Mouse (Mus musculus) small intestine, adult 2 months (tissue): ENCODE results near the gene Tnks2. TPM values are rescaled to one million over a fixed set of nuclear protein-coding genes. Genes with fewer than 3 reads are reported as not detected.

Experiments used
- H3K27ac ChIP-seq: fragments of 200-500 bp; 2 replicates; pipeline ENCODE4 v1.5.1; 2012; ENCODE audit warnings: low read depth, low read length, control low read depth, inconsistent platforms; ENCODE audit not compliant: insufficient read depth
- H3K27me3 ChIP-seq: fragments of 200-500 bp; 2 replicates; pipeline ENCODE4 v1.6.1; 2012; ENCODE audit warnings: mild to moderate bottlenecking, moderate library complexity, low read length, inconsistent platforms; ENCODE audit not compliant: control insufficient read depth, insufficient read depth
- H3K36me3 ChIP-seq: fragments of 200-500 bp; 2 replicates; pipeline ENCODE4 v1.6.1; 2012; ENCODE audit warnings: mild to moderate bottlenecking, low read length, control low read depth, inconsistent platforms; ENCODE audit not compliant: control insufficient read depth, insufficient read depth
- H3K4me1 ChIP-seq: fragments of 200-500 bp; 2 replicates; pipeline ENCODE4 v1.6.1; 2012; ENCODE audit warnings: low read length, inconsistent platforms, mixed read lengths; ENCODE audit not compliant: control insufficient read depth, insufficient read depth, insufficient read length
- H3K4me3 ChIP-seq: fragments of 200-500 bp; 2 replicates; pipeline ENCODE4 v1.5.1; 2012; ENCODE audit warnings: low read depth, mild to moderate bottlenecking, control low read depth, inconsistent platforms, low read length, moderate library complexity
- CTCF ChIP-seq: fragments of 200-500 bp; IDR thresholded peaks from 2 replicates; pipeline ENCODE4 v1.5.1; 2012; ENCODE audit warnings: low read depth, mild to moderate bottlenecking, control low read depth, inconsistent platforms, low read length, moderate library complexity, mixed read lengths; ENCODE audit not compliant: insufficient replicate concordance, insufficient read length; ENCODE audit errors: extremely low read depth
- POLR2A ChIP-seq: fragments of 200-500 bp; IDR thresholded peaks from 2 replicates; pipeline ENCODE4 v1.6.1; 2012; ENCODE audit warnings: low read depth, mild to moderate bottlenecking, control low read depth, inconsistent platforms, low read length, moderate library complexity
- WGBS: fragments of 180-500 bp; shearing (Covaris S2); methylation state at CpG from one replicate; pipeline ENCODE4 v1.1.7; 2018; 5-methylcytosine and 5-hydroxymethylcytosine counted together
- polyA plus RNA-seq: library from polyadenylated mRNA; depleted of rRNA; stranded (reverse); fragments of >200 nt; gene quantifications from 2 replicates; pipeline ENCODE4 v1.2.3, GENCODE M21; 2012

Tnks2 gene
- polyA plus RNA-seq, 1 experiment = 13.2 TPM

DNA sequence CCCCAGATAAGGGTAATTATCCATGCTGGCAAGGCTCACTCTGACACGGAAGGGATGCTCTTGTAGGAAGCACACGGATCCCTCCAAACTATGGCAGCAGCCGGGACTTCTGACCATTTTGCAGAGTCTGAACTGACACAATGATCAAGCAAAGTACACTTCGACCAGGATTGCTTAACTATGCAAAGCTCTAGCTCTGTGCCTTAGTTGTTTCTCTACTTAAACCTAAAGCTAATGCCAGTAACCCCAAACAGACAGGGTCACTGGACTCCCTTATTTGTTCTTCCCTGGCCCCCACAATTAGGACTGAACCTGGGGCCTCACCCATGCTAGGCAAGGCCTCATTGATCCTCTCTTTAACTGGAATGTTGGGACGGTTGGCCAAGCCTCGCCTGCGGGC lies 33.7 kb upstream of the Tnks2 start:
- TF ChIP-seq CTCF (no peak), POLR2A (no peak)
- WGBS = 63% methylated on average over 7 of the region's 7 CpGs
- Histone ChIP-seq H3K27me3 (no peaks in the 10 kb centered on the region), H3K4me1 (no peaks in the 10 kb centered on the region), H3K4me3 (no peak overlapping the region), H3K27ac (no peak overlapping the region), H3K36me3 (no peaks in the 10 kb centered on the region)

DNA sequence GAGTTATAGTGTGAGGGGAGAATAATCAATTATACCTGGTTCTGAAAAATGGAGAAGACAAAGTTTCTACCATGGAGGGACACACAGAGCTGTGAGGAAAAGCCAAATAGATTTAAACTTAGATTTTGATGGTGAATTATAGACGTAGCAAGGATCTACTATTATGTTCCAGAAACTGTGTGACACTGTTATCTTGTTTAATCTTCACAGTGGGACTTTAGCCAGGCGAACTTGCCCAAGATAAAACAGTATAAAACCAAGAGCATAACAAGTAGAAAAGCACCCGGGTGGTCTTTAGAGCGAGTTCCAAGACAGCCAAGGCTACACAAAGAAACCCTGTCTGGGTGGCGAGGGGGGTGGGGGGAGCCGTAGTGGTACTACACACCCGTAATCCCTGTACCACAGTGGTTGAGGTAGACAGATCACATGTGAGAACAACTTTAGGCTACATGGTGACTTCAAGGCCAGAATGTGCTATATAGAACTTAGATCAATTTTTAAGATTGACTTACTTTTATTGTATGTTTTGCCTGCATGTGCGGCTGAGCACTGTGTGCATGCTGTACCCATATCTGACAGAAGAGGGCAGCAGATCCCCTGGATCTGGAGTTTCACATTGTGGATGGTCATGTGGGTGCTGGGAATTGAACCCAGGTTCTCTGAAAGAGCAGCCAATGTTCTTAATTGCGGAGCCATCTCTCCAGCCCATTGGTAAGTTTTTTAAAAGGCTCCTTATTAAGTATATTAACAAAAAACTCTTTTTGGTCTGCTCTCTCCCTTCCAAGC lies 32.0 kb upstream of the Tnks2 start:
- H3K36me3 ChIP-seq = no peaks in the 10 kb centered on the region
- no peaks in the 10 kb centered on the region for H3K27me3 ChIP-seq
- no peak for TF ChIP-seq POLR2A
- TF ChIP-seq CTCF = peak; percentile 14; the same call in 1 of the 2 replicates
- H3K27ac ChIP-seq = no peak overlapping the region
- no peaks in the 10 kb centered on the region for H3K4me1 ChIP-seq
- H3K4me3 ChIP-seq = no peak overlapping the region
- 83% methylated on average over 9 of the region's 9 CpGs for WGBS

DNA sequence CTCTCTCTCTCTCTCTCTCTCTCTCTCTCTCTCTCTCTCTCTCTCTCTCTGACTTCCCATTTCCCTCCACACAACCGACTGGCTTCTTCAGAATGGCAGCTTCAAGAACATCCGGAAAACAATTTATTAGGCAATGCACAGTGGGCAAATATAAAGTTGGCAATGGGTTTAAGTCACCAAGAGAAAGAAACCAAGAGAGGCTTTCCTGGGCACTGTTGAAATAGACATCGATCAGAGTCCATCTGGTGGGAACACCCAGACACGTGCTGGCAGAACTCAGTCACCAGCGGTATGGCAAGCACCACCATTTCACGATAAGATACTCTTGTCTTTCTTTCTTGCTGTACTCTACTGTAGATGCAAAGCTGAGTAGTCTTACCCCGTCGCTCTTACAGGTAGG lies 30.6 kb upstream of the Tnks2 start:
- no peaks in the 10 kb centered on the region for H3K4me1 ChIP-seq
- no peaks in the 10 kb centered on the region for H3K27me3 ChIP-seq
- H3K4me3 ChIP-seq = no peak overlapping the region
- 46% methylated on average over 8 of the region's 8 CpGs for WGBS
- no peaks in the 10 kb centered on the region for H3K36me3 ChIP-seq
- no peak overlapping the region for H3K27ac ChIP-seq
- TF ChIP-seq POLR2A = no peak
- TF ChIP-seq CTCF = no peak

DNA sequence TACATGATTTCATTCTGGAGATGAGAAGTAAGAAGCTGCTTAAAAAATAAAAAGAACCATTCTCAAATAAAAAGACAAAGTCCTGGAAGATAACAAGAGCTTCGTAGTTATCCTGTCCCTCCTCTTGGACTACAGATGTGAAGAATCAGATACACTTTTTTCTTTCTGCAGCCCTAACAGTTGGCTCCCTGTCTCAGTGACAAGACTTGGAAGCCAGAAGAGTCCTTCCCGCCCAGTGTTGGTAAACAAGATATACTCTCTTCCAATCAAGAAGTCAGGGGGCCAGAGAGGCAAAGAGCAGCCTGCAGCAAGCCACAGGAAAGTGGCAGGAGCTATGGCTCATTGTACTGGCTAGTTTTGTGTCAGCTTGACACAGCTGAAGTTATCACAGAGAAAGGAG lies 27.2 kb upstream of the Tnks2 start:
- Histone ChIP-seq H3K27me3 (no peaks in the 10 kb centered on the region), H3K4me3 (no peak overlapping the region), H3K27ac (no peak overlapping the region), H3K4me1 (no peaks in the 10 kb centered on the region), H3K36me3 (no peaks in the 10 kb centered on the region)
- 71% methylated on average over 2 of the region's 2 CpGs for WGBS
- TF ChIP-seq POLR2A (no peak), CTCF (no peak)

DNA sequence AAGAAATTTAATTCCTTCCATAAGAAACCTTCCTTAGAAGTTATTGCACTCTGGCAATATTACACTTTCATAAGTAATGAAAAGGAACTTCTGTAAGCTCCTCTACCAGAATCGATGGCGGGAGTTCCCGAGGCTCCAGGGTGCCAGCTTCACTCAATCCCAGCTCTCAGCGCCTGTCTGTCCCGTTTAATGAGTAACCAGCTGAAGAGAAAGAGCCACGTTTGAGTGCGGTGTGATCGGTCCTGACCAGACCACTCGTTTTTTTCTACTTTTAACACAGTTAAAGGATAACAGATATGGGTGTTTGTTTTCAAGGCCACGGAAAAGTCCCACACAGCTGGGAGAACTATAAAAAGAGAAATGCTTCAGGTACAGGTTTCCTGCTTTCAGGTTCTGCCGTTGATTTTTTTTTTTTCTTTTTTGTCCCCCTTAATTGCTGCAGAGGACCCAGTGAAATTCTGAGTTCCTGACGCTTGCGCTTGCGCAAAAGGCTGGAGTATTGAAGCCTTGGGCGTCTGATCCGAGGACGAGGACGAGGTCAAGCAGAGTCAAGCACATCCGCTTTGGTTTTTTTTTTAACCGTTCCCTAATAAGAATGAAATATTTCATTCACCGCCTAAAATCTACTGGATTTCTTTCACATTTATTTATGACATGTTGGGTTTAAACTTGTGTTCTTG lies 25.5 kb upstream of the Tnks2 start:
- no peaks in the 10 kb centered on the region for H3K36me3 ChIP-seq
- H3K27me3 ChIP-seq = no peaks in the 10 kb centered on the region
- peak overlapping the region; percentile 25 for H3K4me3 ChIP-seq
- no peak overlapping the region for H3K27ac ChIP-seq
- WGBS = 28% methylated on average over 21 of the region's 21 CpGs
- no peaks in the 10 kb centered on the region for H3K4me1 ChIP-seq
- no peak for TF ChIP-seq POLR2A
- no peak for TF ChIP-seq CTCF

DNA sequence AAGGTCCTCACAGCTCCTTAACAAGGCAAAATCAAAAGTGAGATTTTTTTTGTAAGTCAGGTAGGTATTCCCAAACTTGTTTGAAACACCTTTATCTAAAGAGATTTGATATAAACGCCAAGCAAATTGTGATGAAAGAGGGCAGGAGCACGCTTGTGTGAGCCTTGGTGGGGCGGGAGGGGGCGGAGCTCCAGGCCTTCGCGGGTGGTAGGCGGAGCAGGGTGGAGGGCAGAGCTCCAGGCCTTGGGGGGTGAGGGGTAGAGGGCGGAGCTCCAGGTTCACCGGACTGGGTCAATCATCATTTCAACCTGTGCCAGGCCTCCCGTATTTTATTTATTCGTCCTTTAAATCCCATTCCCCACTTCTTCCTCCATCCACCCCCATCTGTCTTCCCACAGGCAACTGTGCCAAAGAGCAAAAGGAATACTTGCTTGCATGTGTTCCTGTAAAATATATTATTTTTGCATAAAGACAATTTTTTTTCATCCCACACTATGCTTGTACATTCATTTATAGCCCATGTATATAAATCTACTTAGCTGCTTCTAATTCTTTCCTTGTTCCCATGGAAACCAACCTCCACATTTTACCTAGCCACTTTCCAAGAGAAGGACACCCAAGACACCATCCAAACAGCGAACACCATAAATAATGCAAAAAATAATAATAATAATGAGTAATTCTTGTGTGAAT lies 24.4 kb upstream of the Tnks2 start:
- Histone ChIP-seq H3K27me3 (no peaks in the 10 kb centered on the region), H3K27ac (no peak overlapping the region), H3K4me1 (no peaks in the 10 kb centered on the region), H3K4me3 (no peak overlapping the region), H3K36me3 (no peaks in the 10 kb centered on the region)
- 31% methylated on average over 12 of the region's 12 CpGs for WGBS
- TF ChIP-seq CTCF (no peak), POLR2A (no peak)

DNA sequence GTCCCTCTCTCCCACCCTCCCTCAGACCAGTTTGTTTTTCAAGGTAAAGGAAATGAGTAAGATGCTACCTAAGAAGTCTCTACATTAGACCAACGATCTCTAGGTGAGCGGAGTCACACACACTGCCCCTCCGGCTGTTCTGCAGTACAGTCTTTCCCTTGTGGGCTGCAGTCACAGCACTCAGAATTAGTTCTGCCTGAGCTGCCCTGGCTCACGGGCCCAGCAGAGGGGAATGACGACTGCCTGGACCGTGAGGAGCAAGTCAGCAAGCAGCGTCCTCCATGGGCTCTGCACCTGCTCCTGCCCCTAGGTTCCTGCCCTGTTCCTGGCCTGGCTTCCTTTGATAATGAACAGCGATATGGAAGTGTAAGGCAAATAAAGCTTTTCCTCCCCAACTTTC lies 22.0 kb upstream of the Tnks2 start:
- Histone ChIP-seq H3K27ac (no peak overlapping the region), H3K27me3 (no peaks in the 10 kb centered on the region), H3K36me3 (no peaks in the 10 kb centered on the region), H3K4me1 (no peaks in the 10 kb centered on the region), H3K4me3 (no peak overlapping the region)
- WGBS = 39% methylated on average over 8 of the region's 8 CpGs
- TF ChIP-seq POLR2A = no peak
- TF ChIP-seq CTCF = no peak
